Mouse (Mus musculus): ENCODE data around the gene Nfkbil1.

Gene Nfkbil1

GRCm38 (mm10) chr17:35235614-35236389, at the start of gene Nfkbil1:
TSS of gene Nfkbil1 (minus strand) at chr17:35235792.
- peak; percentile 87 to 95 for DNase-seq (ENCODE audit: low spot score in 2 of 2)

DNA sequence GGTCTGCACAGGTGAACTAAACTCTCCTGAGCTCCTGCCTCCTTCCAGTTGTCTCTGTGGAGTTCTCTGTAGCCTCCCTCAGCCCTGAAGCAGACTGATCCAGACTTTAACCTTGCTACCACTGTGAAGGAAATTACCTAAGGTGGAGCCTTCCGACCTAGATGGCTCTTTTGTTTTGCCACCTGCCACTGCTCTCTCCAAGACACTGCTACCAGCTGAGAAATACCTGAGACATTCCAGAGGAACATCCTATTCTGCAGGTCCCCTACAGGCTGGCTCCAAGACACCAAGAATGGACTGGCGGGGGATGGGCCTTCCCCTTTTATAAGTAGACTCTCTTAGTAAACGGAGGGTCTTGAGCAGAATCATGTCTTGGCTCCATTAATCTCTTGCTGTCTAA, 44.7 kb upstream of the Nfkbil1 start:
- no peak for DNase-seq (ENCODE audit: low spot score in 2 of 2)

- DNase-seq (ENCODE audit: low spot score in 2 of 2) = no peak
Observed at GRCm38 (mm10) chr17:35278957-35279688, 43.5 kb upstream of the Nfkbil1 start.

DNA sequence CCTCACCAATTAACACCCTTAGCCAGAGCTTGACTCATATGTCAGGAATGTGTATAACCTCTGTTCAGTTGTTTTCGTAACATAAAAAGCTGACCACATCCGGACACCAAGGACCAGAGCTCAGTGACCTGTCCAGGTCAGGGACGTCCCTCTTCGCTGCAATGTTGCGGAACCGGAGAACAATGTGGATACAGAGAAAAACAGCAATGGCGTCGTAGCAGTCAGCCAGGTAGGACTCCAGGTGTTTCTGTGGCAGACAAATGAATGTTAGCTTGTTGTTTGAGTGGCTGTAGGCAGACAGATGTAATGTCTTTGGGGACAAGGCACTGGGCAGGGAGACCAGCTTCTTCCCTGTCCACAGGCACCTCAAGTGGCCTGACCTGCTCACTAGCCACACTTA, 42.5 kb upstream of the Nfkbil1 start:
- DNase-seq (ENCODE audit: low spot score in 2 of 2) = no peak

DNA sequence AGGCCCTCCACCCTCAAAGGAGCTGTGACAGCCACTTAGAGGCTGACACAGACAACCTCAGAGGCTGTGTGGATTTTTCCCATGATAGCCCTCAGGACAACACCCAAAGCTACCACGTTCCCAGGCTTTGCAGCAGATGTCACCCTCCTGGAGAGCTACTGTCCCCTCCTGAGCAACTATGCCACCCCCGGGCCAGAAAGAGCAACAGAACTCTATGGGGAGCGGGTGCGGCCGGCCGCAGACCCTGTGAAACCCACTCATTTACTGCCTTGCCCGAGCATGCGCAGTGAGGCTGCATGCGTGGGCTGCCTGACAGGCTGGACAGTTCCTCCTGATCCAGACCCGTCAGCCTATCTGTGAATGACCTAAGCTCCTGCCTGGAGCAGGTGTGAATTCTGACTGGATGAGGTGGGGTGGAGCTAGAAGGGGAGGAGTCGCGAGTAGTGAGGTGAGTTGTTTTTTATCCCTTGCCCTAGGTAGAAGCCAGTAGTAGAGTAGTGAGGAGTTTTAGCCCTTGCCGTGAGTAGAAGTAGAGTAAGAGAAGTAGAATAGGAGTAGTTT, 40.8 kb upstream of the Nfkbil1 start:
- DNase-seq (ENCODE audit: low spot score in 2 of 2) = no peak

- DNase-seq (ENCODE audit: low spot score in 2 of 2) = peak in 1 of 2 experiments; percentile 88
Observed at GRCm38 (mm10) chr17:35274770-35275169, 39.2 kb upstream of the Nfkbil1 start.

DNA sequence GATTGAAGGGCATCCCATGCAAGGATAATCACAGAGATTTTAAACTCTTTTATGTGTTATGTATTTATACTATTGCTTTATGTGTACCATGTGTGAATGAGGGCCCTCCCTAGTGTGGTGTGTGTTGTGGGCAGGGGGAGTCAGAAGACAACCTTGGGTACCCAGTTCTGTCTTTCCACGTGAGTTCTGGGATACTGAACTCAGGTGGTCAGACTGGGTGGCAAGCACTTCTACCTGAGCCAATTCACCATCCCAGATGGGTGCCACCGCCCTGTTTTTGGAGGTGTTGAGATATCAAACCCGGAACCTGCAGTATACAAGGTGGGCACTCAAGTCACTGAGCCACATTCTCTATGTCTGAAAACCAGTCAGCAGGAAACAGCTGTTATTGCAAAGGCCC, 36.7 kb upstream of the Nfkbil1 start:
- no peak for DNase-seq (ENCODE audit: low spot score in 2 of 2)

DNA sequence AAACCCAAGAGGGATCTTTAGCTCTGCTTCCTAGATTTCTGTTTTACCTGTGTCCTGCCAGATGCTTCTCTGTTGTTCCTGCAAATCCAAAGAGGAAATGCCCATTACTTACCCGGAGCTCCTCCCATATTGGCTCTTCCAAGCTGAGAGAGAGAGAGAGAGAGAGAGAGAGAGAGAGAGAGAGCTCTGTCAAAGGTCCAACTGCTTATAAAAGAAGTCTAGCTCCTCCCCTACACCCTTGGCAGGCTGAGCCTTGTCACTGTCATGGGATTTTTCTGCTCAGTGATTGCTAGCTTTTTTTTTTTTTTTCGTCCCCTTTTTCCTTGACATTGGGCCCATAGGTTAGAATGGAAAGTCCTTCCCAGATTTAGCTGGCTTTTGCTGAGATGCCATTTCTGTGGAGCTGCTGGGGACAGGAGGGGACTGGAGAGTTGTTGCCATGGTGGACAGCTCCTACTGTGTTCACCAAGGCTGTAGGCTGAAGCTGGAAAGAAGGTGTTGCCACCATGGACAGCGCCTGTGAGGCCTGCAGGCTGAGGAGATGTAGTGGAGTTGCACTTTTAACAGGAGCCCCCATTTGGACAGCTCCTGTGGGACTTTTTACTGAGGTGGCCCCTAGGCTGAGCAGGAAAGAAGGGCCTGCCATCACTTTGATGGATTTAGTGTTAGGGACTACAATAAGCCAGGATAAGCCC, 34.2 kb upstream of the Nfkbil1 start:
- DNase-seq (ENCODE audit: low spot score in 2 of 2) = no peak

DNA sequence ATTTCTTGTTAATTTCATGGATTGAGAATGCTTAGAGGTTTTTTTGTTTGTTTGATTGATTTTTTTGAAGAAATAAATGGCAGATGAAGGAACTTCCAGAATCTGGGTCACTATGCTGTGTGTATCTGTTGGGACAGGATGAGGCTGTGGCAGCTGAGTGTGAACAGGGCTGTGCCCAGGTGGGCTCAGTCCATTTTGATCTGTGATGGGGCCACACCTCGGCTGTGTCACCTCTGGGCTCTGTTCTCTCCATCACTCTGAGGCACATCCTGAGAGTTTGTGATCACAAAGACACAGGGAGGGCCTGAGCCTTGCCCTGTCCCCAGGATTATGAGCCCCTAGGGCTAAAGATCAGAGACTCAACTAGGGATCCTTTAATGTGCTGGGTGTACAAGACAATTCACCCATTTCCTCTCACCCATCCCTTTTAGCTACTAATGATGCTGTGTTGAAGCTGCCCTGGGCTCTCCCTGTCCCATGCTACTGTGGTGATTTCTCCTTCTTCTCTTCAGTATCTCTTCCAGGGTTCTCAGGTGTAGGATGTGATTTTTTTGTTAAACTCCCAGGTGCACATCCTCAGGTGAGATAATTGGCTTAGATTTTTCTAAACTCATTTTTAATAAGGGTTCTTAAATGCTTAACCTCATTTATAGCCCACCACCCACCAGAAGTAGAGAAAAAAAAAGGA, 32.0 kb upstream of the Nfkbil1 start:
- DNase-seq (ENCODE audit: low spot score in 2 of 2) = no peak

- DNase-seq (ENCODE audit: low spot score in 2 of 2) = no peak
Observed at GRCm38 (mm10) chr17:35263523-35263883, 27.9 kb upstream of the Nfkbil1 start.

DNA sequence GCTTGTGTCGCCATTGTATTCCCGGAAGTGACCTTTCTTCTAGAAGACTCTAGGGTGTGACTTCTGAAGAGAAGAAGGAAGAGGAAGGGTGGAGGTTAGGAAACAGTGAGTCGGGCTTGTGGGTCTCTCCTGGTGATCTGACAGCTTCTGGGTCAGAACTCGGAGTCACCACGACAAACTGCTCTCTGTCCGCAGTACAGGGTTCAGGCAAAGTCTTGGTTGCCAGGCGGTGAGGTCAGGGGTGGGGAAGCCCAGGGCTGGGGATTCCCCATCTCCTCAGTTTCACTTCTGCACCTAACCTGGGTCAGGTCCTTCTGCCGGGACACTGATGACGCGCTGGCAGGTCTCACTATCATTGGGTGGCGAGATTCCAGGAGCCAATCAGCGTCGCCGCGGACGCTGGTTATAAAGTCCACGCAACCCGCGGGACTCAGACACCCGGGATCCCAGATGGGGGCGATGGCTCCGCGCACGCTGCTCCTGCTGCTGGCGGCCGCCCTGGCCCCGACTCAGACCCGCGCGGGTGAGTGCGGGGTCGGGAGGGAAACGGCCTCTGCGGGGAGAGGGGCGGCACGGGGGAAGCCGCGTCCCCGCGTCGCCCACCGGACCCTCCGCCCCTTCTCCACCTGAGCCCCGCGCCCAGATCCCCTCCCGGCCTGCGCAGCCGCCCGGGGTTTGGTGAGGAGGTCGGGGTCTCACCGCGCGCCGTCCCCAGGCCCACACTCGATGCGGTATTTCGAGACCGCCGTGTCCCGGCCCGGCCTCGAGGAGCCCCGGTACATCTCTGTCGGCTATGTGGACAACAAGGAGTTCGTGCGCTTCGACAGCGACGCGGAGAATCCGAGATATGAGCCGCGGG, 27.3 kb upstream of the Nfkbil1 start, which contains the start of gene H2-D1:
H2-D1 (plus strand) TSS at position 67 of the 859 bp plus-strand sequence.
- DNase-seq (ENCODE audit: low spot score in 2 of 2) = peak; percentile 76 to 97

DNA sequence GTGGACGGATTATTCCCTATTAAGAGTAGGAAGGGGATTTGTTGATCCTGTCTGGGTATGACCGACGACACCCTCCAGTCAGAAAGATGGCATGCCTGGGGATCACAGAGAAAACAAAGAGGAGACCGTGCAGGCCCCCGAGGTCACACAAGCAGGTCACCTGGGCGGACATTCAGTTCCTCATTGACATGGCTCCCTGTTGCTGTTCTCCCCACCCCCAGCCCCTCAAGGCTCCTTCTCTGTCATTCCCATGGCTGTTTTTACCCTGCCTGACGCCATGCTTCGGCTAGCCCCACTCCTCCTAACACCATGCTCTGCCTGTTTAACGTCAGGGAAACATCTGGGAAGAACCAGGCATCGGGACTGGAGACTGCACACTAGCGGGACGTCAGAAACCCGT, 26.1 kb upstream of the Nfkbil1 start:
- no peak for DNase-seq (ENCODE audit: low spot score in 2 of 2)

DNA sequence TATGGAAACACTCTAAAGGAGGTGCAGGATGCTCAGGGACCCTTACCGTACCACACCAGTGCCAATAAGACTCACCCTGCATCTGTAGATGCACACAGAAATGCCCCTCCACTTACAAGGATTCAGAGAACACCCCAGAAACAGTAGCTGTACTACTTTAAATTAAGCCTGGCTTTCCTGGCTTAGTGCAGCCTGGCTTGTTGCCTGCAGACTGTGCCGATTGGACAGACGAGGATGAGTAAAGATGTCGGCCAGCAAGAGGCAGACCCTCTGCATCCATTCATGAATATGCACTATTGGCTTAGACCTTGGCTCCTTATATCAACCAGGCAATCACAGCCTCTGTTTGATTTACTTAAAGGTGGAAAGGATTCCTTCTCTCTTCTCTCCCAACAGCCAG, 24.0 kb upstream of the Nfkbil1 start:
- no peak for DNase-seq (ENCODE audit: low spot score in 2 of 2)

DNA sequence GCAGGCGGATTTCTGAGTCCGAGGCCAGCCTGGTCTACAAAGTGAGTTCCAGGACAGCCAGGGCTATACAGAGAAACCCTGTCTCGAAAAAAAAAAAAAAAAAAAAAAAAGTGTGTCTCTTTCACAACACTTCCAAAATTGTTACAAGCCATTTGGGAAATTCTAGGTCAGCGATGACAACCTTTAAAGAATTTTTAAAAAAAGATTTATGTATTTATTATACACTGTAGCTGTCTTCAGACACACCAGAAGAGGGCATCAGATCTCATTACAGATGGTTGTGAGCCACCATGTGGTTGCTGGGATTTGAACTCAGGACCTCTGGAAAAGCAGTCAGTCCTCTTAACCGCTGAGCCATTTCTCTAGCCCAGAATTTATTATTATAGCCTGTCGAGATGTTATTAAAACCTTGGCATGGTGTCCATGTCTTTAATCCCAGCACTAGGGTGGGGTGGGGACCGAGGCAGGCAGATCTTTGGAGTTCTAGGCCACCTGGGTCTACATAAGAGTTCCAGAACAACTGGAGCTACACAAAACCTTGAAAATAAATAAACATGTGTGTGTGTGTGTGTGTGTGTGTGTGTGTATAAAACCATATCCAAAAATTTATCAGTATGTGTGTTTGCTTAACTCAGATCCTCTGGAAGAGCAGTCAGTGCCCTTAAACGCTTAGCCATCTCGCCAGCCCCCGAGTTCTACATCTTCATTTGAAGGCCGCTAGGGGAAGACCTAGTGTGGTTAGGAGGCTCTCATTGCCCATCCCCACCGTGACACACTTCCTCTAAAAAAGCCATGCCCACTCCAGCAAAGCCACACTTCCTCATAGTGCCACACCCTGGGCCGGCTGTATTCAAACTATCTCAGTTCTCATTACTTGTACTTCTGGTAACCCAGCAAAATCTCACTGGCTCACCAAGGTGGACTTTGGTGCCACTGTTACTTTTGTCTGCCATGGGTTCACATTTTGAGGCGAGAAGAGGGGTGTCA, 23.2 kb upstream of the Nfkbil1 start:
- peak in 1 of 2 experiments; percentile 41 for DNase-seq (ENCODE audit: low spot score in 2 of 2)

DNA sequence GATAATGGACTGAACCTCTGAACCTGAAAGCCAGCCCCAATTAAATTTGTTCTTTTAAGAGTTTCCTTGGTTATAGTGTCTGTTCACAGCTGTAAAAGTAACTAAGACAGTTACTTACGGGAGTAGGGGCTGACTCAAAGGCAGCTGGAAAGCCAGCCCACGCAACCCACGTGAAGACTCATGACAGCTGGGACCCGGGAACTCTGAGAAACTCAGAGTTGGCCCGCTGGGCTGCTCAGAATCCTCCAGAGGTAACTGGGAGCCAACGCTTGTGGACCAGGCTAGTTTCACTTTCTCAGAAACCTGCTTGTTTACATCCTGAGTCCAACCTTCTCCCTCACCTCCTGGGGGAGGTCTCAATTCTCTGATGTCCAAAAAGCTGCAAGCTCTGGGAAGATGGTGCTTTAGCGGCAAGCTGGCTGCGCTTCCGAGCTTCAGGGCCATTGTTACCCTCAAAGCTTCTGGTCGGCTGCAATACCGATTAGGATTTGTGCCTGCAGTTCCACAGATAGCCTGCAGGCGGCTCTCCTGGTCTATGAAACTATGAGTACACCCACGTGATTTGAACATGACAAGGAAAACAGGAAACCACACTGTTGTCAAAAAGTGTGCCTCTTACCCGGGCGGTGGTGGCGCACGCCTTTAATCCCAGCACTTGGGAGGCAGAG, 22.4 kb upstream of the Nfkbil1 start:
- DNase-seq (ENCODE audit: low spot score in 2 of 2) = peak; percentile 83 to 97

DNA sequence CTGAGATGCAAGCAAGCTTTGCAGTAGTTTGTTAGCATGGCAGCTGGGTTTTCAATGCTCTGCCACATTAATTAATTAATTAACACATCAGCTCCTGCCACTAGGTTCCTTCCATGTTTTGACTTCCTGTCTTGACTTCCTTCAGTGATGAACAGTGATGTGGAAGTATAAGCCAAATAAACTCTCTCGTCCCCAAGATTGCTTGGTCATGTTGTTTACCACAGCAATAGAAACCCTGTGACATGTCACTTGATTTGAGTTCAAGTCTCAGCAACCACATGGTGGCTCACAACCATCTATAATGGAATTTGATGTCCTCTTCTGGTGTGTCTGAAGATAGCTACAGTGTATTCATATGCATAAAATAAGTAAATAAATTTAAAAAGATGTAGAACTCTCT, 21.8 kb upstream of the Nfkbil1 start:
- DNase-seq (ENCODE audit: low spot score in 2 of 2) = no peak

- no peak for DNase-seq (ENCODE audit: low spot score in 2 of 2)
Observed at GRCm38 (mm10) chr17:35255704-35256103, 20.1 kb upstream of the Nfkbil1 start.

- no peak for DNase-seq (ENCODE audit: low spot score in 2 of 2)
Observed at GRCm38 (mm10) chr17:35255301-35255700, 19.7 kb upstream of the Nfkbil1 start.

All from left cerebral cortex, adult 9 months (tissue).